Mouse (Mus musculus) hindbrain, embryonic 15.5 days (tissue): ENCODE measurements around the gene Pik3ap1. TPM values are rescaled to one million over a fixed set of nuclear protein-coding genes. Genes with fewer than 3 reads are reported as not detected.

Source experiments
- ATAC-seq: fragments of 200-750 bp; cut with Nextera tagmentation; 2 replicates; pipeline ENCODE4 v1.8.0; 2017; ENCODE audit warnings: low read depth, moderate number of reproducible peaks, moderate TSS enrichment; ENCODE audit not compliant: low FRiP score
- H3K27ac ChIP-seq: fragments of 300-500 bp; sonication (generic); replicated peaks from 2 replicates; pipeline ENCODE4 v1.5.1; 2015; ENCODE audit warnings: mild to moderate bottlenecking, inconsistent platforms
- H3K27me3 ChIP-seq: fragments of 300-500 bp; sonication (generic); 2 replicates; pipeline ENCODE4 v1.6.1; 2015; ENCODE audit warnings: control low read depth, inconsistent platforms
- H3K36me3 ChIP-seq: fragments of 300-500 bp; sonication (generic); 2 replicates; pipeline ENCODE4 v1.6.1; 2015; ENCODE audit warnings: control low read depth, inconsistent platforms
- H3K4me1 ChIP-seq: fragments of 300-500 bp; sonication (generic); replicated peaks from 2 replicates; pipeline ENCODE4 v1.6.1; 2015; ENCODE audit warnings: control low read depth, inconsistent platforms
- H3K4me2 ChIP-seq: fragments of 300-500 bp; sonication (generic); 2 replicates; pipeline ENCODE4 v1.6.1; 2015; ENCODE audit warnings: moderate library complexity, mild to moderate bottlenecking, inconsistent platforms
- H3K4me3 ChIP-seq: fragments of 300-500 bp; sonication (generic); 2 replicates; pipeline ENCODE4 v1.5.1; 2015; ENCODE audit warnings: mild to moderate bottlenecking, inconsistent platforms
- H3K9ac ChIP-seq: fragments of 300-500 bp; sonication (generic); 2 replicates; pipeline ENCODE4 v1.6.1; 2015; ENCODE audit warnings: inconsistent platforms
- H3K9me3 ChIP-seq: fragments of 300-500 bp; sonication (generic); 2 replicates; pipeline ENCODE4 v1.6.1; 2016; ENCODE audit warnings: control low read depth, inconsistent platforms
- WGBS: fragments of 180-500 bp; shearing (Covaris S2); methylation state at CpG from one replicate; pipeline ENCODE4 v1.1.7; 2015; 5-methylcytosine and 5-hydroxymethylcytosine counted together
- polyA plus RNA-seq: library from polyadenylated mRNA; unstranded; fragments of >200 nt; fragmentation: Nextera tagmentation; extraction: Ambion mirVana; gene quantifications from 2 replicates; pipeline ENCODE4 v1.2.1, GENCODE M21; 2015

Pik3ap1 gene
- polyA plus RNA-seq, 1 experiment from 2014 or later, result 1.8 TPM

DNA sequence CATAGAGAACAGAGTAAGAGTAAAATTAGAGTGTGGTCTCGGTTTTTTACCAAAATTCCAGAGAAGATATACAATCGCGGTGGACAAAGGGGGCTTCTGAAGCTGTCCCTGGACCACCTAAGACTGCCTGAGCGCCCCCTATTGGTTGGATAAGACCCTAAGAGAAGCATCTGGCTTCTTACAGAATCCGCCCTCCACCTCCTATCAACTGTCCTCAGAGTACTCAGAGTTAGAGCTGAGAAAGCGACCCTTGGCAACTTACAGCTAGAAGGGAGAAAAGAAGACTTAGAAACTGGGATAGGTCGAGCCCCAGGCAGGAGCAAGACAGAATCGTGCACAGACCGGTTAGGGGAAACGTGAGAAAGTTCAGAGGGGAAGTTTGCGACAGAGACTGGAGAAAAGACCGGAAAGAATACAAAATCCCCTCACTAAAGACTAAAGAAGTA is 473 bp downstream of the Pik3ap1 start:
- peak overlapping the region; percentile 36; the same call in 1 of the 2 replicates for H3K9ac ChIP-seq
- no peaks in the 10 kb centered on the region for H3K9me3 ChIP-seq
- 12% methylated on average over 12 of the region's 12 CpGs for WGBS
- peak overlapping the region; percentile 97 for H3K4me2 ChIP-seq
- no peak overlapping the region for H3K27ac ChIP-seq
- peak overlapping the region; percentile 44 for H3K4me3 ChIP-seq
- no peak for ATAC-seq
- peaks cover 10% of the 10 kb centered on the region for H3K4me1 ChIP-seq
- H3K36me3 ChIP-seq, result no peaks in the 10 kb centered on the region
- peaks cover 14% of the 10 kb centered on the region for H3K27me3 ChIP-seq

- H3K36me3 ChIP-seq, result no peaks in the 10 kb centered on the region
- ATAC-seq, result no peak
- no peaks in the 10 kb centered on the region for H3K9me3 ChIP-seq
- no peak overlapping the region for H3K9ac ChIP-seq
- no peak overlapping the region for H3K4me3 ChIP-seq
- 89% methylated on average over 3 of the region's 3 CpGs for WGBS
- H3K4me1 ChIP-seq, result peaks cover 10% of the 10 kb centered on the region
- peaks cover 14% of the 10 kb centered on the region for H3K27me3 ChIP-seq
- no peak overlapping the region for H3K27ac ChIP-seq
- H3K4me2 ChIP-seq, result no peak overlapping the region
These were observed 2.4 kb downstream of the Pik3ap1 start for GRCm38 (mm10) chr19:41382391-41382978.

- Histone ChIP-seq H3K9ac (no peak overlapping the region), H3K36me3 (no peaks in the 10 kb centered on the region), H3K4me2 (no peak overlapping the region), H3K27me3 (peaks cover 14% of the 10 kb centered on the region), H3K27ac (no peak overlapping the region), H3K4me3 (no peak overlapping the region), H3K9me3 (no peaks in the 10 kb centered on the region), H3K4me1 (peaks cover 10% of the 10 kb centered on the region)
- WGBS, result 76% methylated on average over 9 of the region's 9 CpGs
- no peak for ATAC-seq
These were observed 3.2 kb downstream of the Pik3ap1 start for GRCm38 (mm10) chr19:41381581-41382239.

- H3K9me3 ChIP-seq, result no peaks in the 10 kb centered on the region
- 90% methylated on average over 3 of the region's 3 CpGs for WGBS
- H3K36me3 ChIP-seq, result no peaks in the 10 kb centered on the region
- H3K4me3 ChIP-seq, result no peak overlapping the region
- H3K4me2 ChIP-seq, result no peak overlapping the region
- H3K9ac ChIP-seq, result no peak overlapping the region
- peaks cover 6% of the 10 kb centered on the region; the same call in 1 of the 2 replicates for H3K27me3 ChIP-seq
- ATAC-seq, result no peak
- no peaks in the 10 kb centered on the region for H3K4me1 ChIP-seq
- no peak overlapping the region for H3K27ac ChIP-seq
These were observed 5.7 kb downstream of the Pik3ap1 start for GRCm38 (mm10) chr19:41379195-41379594.

DNA sequence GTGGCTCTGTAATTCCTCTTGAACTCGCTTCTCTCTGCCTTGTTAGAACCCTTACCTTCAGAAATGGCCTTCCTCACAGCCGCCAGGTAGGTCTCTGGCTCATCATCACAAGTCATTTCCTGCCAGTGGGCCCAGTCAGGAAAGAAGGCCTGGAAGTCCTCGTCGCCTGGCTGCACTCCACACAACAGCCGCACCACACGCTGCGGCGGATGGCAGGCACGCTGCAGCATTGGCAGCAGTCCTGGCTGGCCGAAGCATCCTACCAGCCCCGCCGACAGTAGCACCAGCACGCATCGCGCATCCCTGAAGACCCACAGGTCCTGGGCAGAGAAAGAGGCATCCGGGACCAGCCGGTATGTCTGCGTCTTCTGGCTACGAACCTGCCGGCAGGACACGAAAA is 9.1 kb downstream of the Pik3ap1 start:
- WGBS, result 88% methylated on average over 21 of the region's 21 CpGs
- no peak overlapping the region for H3K9ac ChIP-seq
- H3K4me2 ChIP-seq, result no peak overlapping the region
- H3K27me3 ChIP-seq, result no peaks in the 10 kb centered on the region
- no peaks in the 10 kb centered on the region for H3K36me3 ChIP-seq
- ATAC-seq, result no peak
- H3K27ac ChIP-seq, result no peak overlapping the region
- no peaks in the 10 kb centered on the region for H3K4me1 ChIP-seq
- no peak overlapping the region for H3K4me3 ChIP-seq
- H3K9me3 ChIP-seq, result no peaks in the 10 kb centered on the region

DNA sequence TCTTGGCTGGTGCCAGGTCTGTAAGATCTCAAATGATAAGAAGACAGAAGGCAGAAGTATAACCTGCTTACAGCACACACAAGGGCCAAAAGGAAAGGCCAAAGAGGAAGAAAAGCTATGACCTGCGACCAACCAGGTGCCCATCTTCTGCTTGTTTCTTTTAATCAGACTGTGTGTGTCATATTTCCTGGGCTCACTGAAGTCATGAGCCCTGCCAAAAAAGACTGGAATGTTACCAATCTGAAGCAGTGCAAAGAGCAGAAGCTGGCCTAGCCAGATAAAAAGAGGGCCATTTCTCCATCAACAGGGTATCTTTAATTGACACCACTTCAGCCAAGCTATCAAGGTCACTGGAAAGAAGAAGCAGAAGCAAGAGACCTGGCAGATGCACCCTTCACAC is 9.8 kb downstream of the Pik3ap1 start:
- no peaks in the 10 kb centered on the region for H3K9me3 ChIP-seq
- no peak overlapping the region for H3K27ac ChIP-seq
- H3K9ac ChIP-seq, result no peak overlapping the region
- WGBS, result 88% methylated on average over 1 of the region's 1 CpGs
- H3K27me3 ChIP-seq, result no peaks in the 10 kb centered on the region
- no peak for ATAC-seq
- H3K4me2 ChIP-seq, result no peak overlapping the region
- no peak overlapping the region for H3K4me3 ChIP-seq
- no peaks in the 10 kb centered on the region for H3K36me3 ChIP-seq
- no peaks in the 10 kb centered on the region for H3K4me1 ChIP-seq

- Histone ChIP-seq H3K9me3 (no peaks in the 10 kb centered on the region), H3K4me1 (no peaks in the 10 kb centered on the region), H3K27me3 (no peaks in the 10 kb centered on the region), H3K27ac (no peak overlapping the region), H3K36me3 (no peaks in the 10 kb centered on the region), H3K4me3 (no peak overlapping the region), H3K9ac (no peak overlapping the region), H3K4me2 (no peak overlapping the region)
- 93% methylated on average over 5 of the region's 5 CpGs for WGBS
- no peak for ATAC-seq
These were observed 10.2 kb downstream of the Pik3ap1 start for GRCm38 (mm10) chr19:41374658-41375057.

DNA sequence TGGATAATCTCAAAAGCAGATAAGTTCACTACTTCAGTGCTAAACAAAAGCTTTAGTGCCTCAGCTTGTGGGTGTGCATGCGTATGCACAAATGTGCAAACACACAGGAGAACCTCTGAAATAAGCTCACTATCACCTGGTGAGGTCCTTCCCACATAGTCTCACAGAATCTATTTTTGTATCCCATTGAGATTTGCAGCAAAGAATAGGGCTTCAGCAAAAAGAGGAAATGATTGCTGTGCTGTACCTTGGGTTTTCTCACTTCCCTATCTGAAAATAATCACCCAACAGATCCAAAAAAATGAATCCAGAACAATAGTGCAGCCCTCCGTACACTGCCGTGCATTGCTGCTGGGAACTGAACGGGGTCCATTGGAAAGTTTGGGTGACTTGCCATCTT is 12.6 kb downstream of the Pik3ap1 start:
- no peaks in the 10 kb centered on the region for H3K27me3 ChIP-seq
- no peak overlapping the region for H3K4me2 ChIP-seq
- no peaks in the 10 kb centered on the region for H3K36me3 ChIP-seq
- H3K27ac ChIP-seq, result no peak overlapping the region
- ATAC-seq, result no peak
- H3K4me3 ChIP-seq, result no peak overlapping the region
- H3K9ac ChIP-seq, result no peak overlapping the region
- H3K9me3 ChIP-seq, result no peaks in the 10 kb centered on the region
- 94% methylated on average over 4 of the region's 4 CpGs for WGBS
- H3K4me1 ChIP-seq, result no peaks in the 10 kb centered on the region

DNA sequence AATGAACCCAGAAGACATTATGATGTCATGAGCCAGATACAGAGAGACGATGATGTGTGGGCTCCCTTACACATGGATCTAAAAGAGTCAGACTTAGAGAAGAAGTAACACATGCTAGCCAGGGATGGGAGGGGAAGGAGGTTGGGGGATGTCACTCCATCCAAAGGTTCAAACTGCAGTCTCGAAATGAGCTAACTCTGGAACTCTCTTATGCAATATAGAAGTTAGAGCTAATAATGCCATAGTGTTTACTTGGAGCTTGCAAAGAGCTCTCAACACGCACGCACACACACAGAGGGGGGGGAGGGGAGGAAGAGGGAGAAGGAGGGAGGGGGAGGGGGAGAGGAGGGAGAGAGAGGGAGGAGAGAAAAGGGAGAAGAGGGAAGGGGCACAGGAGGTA is 13.5 kb downstream of the Pik3ap1 start:
- H3K27ac ChIP-seq, result no peak overlapping the region
- H3K4me2 ChIP-seq, result no peak overlapping the region
- H3K4me3 ChIP-seq, result no peak overlapping the region
- 82% methylated on average over 4 of the region's 4 CpGs for WGBS
- no peaks in the 10 kb centered on the region for H3K36me3 ChIP-seq
- H3K9me3 ChIP-seq, result no peaks in the 10 kb centered on the region
- no peak overlapping the region for H3K9ac ChIP-seq
- no peak for ATAC-seq
- H3K4me1 ChIP-seq, result no peaks in the 10 kb centered on the region
- no peaks in the 10 kb centered on the region for H3K27me3 ChIP-seq

DNA sequence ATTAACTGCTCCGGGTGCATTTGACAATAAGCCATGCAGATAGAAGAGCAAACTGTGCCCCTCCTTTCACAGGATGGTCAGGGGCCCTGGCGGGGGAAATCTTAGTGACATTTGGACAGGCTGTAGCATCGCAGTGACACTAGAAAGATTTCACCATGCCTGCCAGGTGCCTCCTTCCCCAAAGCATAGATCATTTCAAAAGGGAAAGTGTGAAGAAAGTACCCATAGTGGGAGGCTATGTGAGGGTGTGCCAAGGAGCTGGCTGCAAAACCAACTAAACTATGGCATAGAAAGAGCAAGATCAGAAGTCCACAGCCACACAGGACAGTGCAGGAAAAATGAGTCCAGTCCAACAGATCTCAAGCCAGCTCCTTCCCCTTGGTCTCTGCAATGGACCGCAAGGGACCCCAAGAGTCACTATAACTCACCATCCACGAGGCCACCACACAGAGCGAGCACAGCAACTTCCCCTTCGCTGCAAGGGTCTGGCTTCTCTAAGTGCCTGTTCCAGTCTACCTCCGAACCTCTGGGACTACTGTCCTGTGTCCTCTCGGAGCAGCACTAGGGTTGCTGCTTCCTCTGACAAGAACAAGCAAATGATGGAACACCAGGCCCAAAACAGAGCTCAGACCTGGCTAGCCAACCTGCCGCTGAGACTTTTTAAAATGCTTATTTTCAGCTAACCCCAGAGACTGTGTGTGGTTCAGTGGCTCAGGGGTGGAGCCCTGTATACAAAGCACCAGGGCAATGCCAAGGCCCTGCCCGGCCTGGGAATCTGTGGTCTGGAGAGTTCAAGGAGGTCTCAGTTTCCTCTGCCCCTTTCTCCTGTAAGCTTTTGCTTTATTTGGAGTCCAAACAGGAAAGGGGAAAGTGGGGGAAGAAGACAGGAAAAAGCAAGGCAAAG is 15.1 kb downstream of the Pik3ap1 start:
- H3K36me3 ChIP-seq, result no peaks in the 10 kb centered on the region
- no peaks in the 10 kb centered on the region for H3K9me3 ChIP-seq
- WGBS, result 86% methylated on average over 11 of the region's 11 CpGs
- H3K4me3 ChIP-seq, result no peak overlapping the region
- H3K4me2 ChIP-seq, result no peak overlapping the region
- no peak overlapping the region for H3K27ac ChIP-seq
- H3K27me3 ChIP-seq, result no peaks in the 10 kb centered on the region
- ATAC-seq, result no peak
- H3K9ac ChIP-seq, result no peak overlapping the region
- no peaks in the 10 kb centered on the region for H3K4me1 ChIP-seq

DNA sequence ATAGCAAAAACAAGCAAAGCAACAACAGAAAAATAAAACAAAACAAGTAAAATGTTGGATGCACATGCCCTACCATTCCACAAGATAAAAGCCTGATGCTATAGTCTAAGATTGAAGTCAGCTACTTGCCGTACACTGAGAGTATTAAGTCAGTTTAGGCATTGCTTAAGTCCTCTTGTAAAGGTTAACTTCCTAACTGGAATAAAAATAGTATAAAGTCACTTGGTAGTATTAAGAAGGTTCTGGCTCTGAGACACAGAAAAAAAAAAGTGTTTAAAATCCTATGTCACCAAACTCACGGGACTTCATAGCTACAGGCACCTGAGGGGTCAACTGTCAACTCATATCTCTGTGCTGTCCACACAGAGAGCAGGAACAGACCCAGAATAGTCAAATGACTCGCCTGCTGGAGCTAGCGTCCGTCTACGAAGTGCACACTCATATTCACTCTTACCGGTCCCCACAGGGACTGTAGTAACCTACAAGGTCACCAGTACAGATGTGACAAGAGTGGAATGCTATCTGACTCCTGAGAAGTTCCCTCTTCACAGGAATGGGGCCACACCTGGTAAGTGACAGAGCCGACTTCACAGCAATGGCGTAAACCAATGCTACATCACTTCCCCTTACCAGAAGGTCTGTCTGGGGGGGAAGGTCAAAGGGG is 17.9 kb downstream of the Pik3ap1 start:
- no peaks in the 10 kb centered on the region for H3K27me3 ChIP-seq
- no peaks in the 10 kb centered on the region for H3K36me3 ChIP-seq
- H3K4me1 ChIP-seq, result no peaks in the 10 kb centered on the region
- ATAC-seq, result no peak
- no peak overlapping the region for H3K4me3 ChIP-seq
- no peaks in the 10 kb centered on the region for H3K9me3 ChIP-seq
- H3K27ac ChIP-seq, result no peak overlapping the region
- no peak overlapping the region for H3K9ac ChIP-seq
- WGBS, result 89% methylated on average over 9 of the region's 9 CpGs
- no peak overlapping the region for H3K4me2 ChIP-seq
